Mouse (Mus musculus) small intestine, adult 2 months (tissue): ENCODE results near the gene 0610009B22Rik. TPM values are rescaled to one million over a fixed set of nuclear protein-coding genes. Genes with fewer than 3 reads are reported as not detected.
"Not testable (repeated sequence)": the region's sequence is repeated elsewhere in the genome, so short reads cannot be mapped to it uniquely, and the experiment has no call there.

Experiments used
- H3K27ac ChIP-seq: fragments of 200-500 bp; 2 replicates; pipeline ENCODE4 v1.5.1; 2012; ENCODE audit warnings: low read depth, low read length, control low read depth, inconsistent platforms; ENCODE audit not compliant: insufficient read depth
- H3K27me3 ChIP-seq: fragments of 200-500 bp; 2 replicates; pipeline ENCODE4 v1.6.1; 2012; ENCODE audit warnings: mild to moderate bottlenecking, moderate library complexity, low read length, inconsistent platforms; ENCODE audit not compliant: control insufficient read depth, insufficient read depth
- H3K36me3 ChIP-seq: fragments of 200-500 bp; 2 replicates; pipeline ENCODE4 v1.6.1; 2012; ENCODE audit warnings: mild to moderate bottlenecking, low read length, control low read depth, inconsistent platforms; ENCODE audit not compliant: control insufficient read depth, insufficient read depth
- H3K4me1 ChIP-seq: fragments of 200-500 bp; 2 replicates; pipeline ENCODE4 v1.6.1; 2012; ENCODE audit warnings: low read length, inconsistent platforms, mixed read lengths; ENCODE audit not compliant: control insufficient read depth, insufficient read depth, insufficient read length
- H3K4me3 ChIP-seq: fragments of 200-500 bp; 2 replicates; pipeline ENCODE4 v1.5.1; 2012; ENCODE audit warnings: low read depth, mild to moderate bottlenecking, control low read depth, inconsistent platforms, low read length, moderate library complexity
- CTCF ChIP-seq: fragments of 200-500 bp; IDR thresholded peaks from 2 replicates; pipeline ENCODE4 v1.5.1; 2012; ENCODE audit warnings: low read depth, mild to moderate bottlenecking, control low read depth, inconsistent platforms, low read length, moderate library complexity, mixed read lengths; ENCODE audit not compliant: insufficient replicate concordance, insufficient read length; ENCODE audit errors: extremely low read depth
- POLR2A ChIP-seq: fragments of 200-500 bp; IDR thresholded peaks from 2 replicates; pipeline ENCODE4 v1.6.1; 2012; ENCODE audit warnings: low read depth, mild to moderate bottlenecking, control low read depth, inconsistent platforms, low read length, moderate library complexity
- WGBS: fragments of 180-500 bp; shearing (Covaris S2); methylation state at CpG from one replicate; pipeline ENCODE4 v1.1.7; 2018; 5-methylcytosine and 5-hydroxymethylcytosine counted together
- polyA plus RNA-seq: library from polyadenylated mRNA; depleted of rRNA; stranded (reverse); fragments of >200 nt; gene quantifications from 2 replicates; pipeline ENCODE4 v1.2.3, GENCODE M21; 2012

0610009B22Rik gene
- polyA plus RNA-seq, 1 experiment, result 3.0 TPM

DNA sequence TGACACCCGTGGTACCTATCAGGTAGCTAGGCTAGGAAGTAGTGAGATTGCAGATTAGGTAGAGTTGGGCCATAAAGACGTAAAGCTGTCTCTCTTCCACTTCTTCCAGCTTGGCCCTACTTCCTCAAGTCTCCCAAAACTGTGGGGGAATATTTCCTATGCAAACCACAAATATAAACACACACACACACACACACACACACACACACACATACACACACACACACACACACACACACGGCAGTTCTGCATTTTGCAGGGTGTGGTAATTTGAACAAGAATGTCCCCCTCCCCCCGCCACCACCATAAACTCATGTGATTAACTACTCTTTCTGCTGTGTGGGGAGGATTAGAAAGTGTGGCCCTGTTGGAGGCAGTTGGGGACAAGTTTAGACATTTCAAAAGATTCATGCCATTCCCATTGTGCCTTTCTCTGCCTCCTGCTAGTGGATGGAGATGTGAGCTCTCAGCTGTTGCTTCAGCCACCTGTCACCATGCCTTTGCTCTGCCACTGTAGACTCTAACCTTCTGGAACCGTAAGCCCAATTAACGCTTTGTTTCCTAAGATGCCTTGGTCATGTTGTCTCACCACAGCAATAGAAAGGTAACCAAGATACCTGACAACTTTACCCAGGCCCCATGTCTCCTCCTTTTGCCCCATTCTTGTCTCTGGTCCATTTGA lies 10.8 kb downstream of the 0610009B22Rik start:
- no peaks in the 10 kb centered on the region for H3K36me3 ChIP-seq
- H3K4me1 ChIP-seq, result peaks cover 3% of the 10 kb centered on the region; the same call in 1 of the 2 replicates
- no peak overlapping the region for H3K27ac ChIP-seq
- whole genome bisulfite sequencing, result 43% methylated on average over 6 of the region's 6 CpGs
- H3K4me3 ChIP-seq, result no peak overlapping the region
- no peaks in the 10 kb centered on the region for H3K27me3 ChIP-seq
- no peak for TF ChIP-seq POLR2A
- TF ChIP-seq CTCF, result no peak

DNA sequence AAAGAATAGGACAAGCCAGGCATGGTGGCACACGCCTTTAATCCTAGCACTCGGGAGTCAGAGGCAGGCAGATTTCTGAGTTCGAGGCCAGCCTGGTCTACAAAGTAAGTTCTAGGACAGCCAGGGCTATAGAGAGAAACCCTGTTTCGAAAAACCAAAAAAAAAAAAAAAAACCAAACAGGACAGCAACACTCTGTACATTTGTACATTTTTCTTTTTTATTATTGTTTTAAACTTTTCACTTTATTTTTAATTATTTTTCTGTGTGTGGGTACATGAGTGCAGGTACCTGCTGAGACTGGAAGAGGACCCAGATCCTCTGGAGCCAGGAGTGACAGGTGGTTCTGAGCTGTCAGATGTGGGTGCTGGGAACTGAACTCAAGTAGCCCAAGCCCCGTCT lies 13.3 kb downstream of the 0610009B22Rik start:
- no peaks in the 10 kb centered on the region for H3K4me1 ChIP-seq
- WGBS, result 78% methylated on average over 5 of the region's 5 CpGs
- no peak for TF ChIP-seq POLR2A
- no peak for TF ChIP-seq CTCF

DNA sequence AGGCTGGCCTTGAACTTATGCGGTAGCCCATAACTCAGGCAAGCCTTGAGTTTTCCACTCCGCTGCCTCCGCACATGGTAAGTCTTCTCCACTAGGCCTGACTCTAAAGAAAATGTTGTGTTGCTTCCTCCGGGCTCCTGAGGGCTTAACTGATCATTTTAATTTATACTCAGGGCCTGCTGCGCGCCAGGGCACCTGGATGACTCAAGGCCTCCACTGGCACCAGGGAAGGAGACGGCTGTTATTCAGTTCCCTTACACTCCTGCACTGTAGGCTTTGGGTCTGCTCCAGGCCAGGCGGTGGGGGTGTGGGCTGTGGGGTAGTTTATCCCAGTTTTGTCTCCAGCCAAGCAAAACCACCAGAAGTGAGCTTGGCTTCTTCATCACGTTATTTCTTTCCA lies 15.4 kb downstream of the 0610009B22Rik start:
- TF ChIP-seq CTCF (no peak), POLR2A (no peak)
- H3K4me3 ChIP-seq, result no peak overlapping the region
- no peaks in the 10 kb centered on the region for H3K4me1 ChIP-seq
- H3K36me3 ChIP-seq, result no peaks in the 10 kb centered on the region
- no peaks in the 10 kb centered on the region for H3K27me3 ChIP-seq
- H3K27ac ChIP-seq, result no peak overlapping the region
- 87% methylated on average over 9 of the region's 9 CpGs for WGBS

More for the DNA sequence above, 13.3 kb downstream of the 0610009B22Rik start:
- Histone ChIP-seq H3K36me3 (no peaks in the 10 kb centered on the region), H3K4me3 (no peak overlapping the region), H3K27me3 (no peaks in the 10 kb centered on the region), H3K27ac (no peak overlapping the region)

DNA sequence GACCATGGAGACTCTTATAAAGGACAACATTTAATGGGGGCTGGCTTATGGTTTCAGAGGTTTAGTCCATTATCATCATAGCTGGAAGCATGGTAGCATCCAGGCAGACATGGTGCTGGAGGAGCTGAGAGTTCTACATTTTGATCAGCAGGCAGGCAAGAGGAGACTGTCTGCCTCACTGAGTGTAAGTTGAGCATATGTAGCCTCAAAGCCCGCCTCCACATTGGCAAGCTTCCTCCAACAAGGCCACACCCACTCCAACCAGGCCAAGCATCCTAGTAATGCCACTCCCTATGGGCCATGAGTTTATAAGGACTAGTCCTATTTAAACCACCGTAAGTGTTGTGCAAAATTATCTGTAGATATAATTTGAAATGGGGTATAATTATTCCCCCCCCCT lies 17.3 kb downstream of the 0610009B22Rik start:
- WGBS, result 28% methylated on average over 2 of the region's 2 CpGs
- no peaks in the 10 kb centered on the region for H3K4me1 ChIP-seq
- no peaks in the 10 kb centered on the region for H3K36me3 ChIP-seq
- no peak for TF ChIP-seq POLR2A
- no peak for TF ChIP-seq CTCF
- H3K4me3 ChIP-seq, result no peak overlapping the region
- no peak overlapping the region for H3K27ac ChIP-seq
- no peaks in the 10 kb centered on the region for H3K27me3 ChIP-seq

DNA sequence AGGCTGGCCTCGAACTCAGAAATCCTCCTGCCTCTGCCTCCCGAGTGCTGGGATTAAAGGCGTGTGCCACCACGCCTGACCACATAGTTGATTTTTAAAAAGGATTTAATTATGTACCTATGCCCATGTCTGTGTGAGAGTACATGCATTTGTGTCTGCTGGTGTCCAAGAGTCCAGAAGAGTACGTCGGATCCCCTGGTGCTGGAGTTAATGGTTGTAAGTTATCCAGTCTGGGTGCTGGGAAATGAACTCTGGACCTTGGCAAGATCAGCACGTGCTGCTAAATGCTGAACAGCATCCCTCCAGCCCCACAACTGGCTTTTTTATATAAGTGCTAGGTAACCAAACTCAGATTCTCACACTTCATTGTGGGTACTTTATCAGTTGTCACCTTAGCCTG lies 17.8 kb downstream of the 0610009B22Rik start:
- Histone ChIP-seq H3K27ac (no peak overlapping the region), H3K4me3 (no peak overlapping the region), H3K27me3 (no peaks in the 10 kb centered on the region), H3K36me3 (no peaks in the 10 kb centered on the region), H3K4me1 (no peaks in the 10 kb centered on the region)
- WGBS, result 76% methylated on average over 7 of the region's 7 CpGs
- TF ChIP-seq CTCF (no peak), POLR2A (no peak)

DNA sequence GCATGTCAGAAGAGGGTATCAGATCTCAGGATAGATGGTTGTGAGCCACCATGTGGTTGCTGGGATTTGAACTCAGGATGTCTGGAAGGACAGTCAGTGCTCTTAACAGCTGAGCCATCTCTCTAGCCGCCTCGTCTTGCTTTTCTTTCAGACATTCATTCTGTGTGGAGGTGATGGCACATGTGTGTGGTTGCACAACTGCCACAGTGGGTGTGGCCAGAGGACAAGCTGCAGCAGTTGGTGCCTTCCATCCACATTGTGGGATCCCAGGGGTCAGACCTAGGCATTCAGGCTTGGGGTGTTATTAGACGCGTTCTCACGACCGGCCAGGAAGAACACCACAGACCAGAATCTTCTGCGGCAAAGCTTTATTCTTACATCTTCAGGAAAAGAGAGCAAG lies 23.9 kb downstream of the 0610009B22Rik start:
- H3K4me3 ChIP-seq, H3K27ac ChIP-seq, H3K36me3 ChIP-seq, H3K4me1 ChIP-seq, H3K27me3 ChIP-seq: not testable (repeated sequence)
- WGBS, result 91% methylated on average over 7 of the region's 7 CpGs

DNA sequence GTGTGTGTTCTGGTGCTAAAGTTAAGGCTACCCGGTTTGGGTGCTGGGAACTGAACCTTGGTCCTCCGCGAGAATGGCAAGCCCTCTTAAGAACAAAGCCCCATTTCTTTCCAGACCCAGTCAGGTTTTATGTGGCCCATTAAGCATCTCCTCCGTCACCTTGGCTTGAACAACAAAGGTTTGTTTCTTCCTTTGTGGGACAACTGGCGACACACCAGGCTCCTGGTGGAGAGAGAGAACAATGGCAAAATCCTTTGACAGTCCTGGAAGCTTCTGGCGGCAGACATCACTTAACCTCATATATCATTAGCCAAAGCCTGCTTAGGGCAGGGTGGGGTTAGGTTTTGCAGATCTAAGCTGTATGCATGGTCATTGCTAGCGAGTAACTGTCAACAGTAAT lies 26.0 kb downstream of the 0610009B22Rik start:
- H3K27me3 ChIP-seq, result no peaks in the 10 kb centered on the region
- no peak overlapping the region for H3K27ac ChIP-seq
- H3K4me1 ChIP-seq, result peaks cover 9% of the 10 kb centered on the region
- no peak for TF ChIP-seq POLR2A
- H3K36me3 ChIP-seq, result no peaks in the 10 kb centered on the region
- WGBS, result 68% methylated on average over 7 of the region's 7 CpGs
- H3K4me3 ChIP-seq, result no peak overlapping the region

DNA sequence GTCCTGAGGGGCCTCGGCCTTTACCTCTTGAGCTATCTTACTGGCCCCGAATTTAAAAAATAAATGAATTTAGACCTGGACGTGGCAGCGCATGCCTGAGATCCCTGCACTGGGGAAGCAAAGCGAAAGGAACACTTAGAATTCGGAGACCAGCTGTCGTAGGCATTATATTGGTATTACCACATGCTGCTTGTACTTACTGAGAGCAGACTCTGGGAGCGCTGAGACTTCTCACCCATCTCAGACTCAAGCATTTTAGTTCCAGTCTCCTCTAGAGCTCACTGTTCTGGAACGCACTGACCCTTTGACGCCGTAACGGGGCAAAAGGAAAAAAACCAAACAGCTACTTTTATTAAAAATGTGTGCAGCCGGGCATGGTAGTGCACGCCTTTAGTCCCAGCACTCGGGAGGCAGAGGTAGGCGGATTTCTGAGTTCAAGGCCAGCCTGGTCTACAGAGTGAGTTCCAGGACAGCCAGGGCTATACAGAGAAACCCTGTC lies 26.8 kb downstream of the 0610009B22Rik start:
- WGBS, result 88% methylated on average over 16 of the region's 16 CpGs

More for the DNA sequence above, 26.8 kb downstream of the 0610009B22Rik start:
- Histone ChIP-seq H3K27me3 (no peaks in the 10 kb centered on the region), H3K36me3 (no peaks in the 10 kb centered on the region), H3K4me3 (no peak overlapping the region), H3K4me1 (peaks cover 9% of the 10 kb centered on the region), H3K27ac (no peak overlapping the region)
- TF ChIP-seq POLR2A (no peak), CTCF (no peak)
